Mouse (Mus musculus) spleen, adult 2 months (tissue): ENCODE data around the gene Bbs9. TPM values are rescaled to one million over a fixed set of nuclear protein-coding genes. Genes with fewer than 3 reads are reported as not detected.

Experiments used
- DNase-seq, 2 experiments: peaks; one replicate each; pipeline versions ENCODE4 v3.0.0 to v3.0.0-alpha.2; 2012 to 2021; ENCODE audit warnings: low spot score in 2 of 2, low read depth in 1 of 2
- H3K27ac ChIP-seq: fragments of 200-500 bp; 2 replicates; pipeline ENCODE4 v1.5.1; 2012; ENCODE audit warnings: low read length, inconsistent platforms; ENCODE audit not compliant: insufficient read depth
- H3K27me3 ChIP-seq: fragments of 200-500 bp; 2 replicates; pipeline ENCODE4 v1.6.1; 2012; ENCODE audit warnings: mild to moderate bottlenecking, moderate library complexity, low read length, inconsistent platforms; ENCODE audit not compliant: control insufficient read depth, insufficient read depth
- H3K36me3 ChIP-seq: fragments of 200-500 bp; 2 replicates; pipeline ENCODE4 v1.6.1; 2012; ENCODE audit warnings: mild to moderate bottlenecking, low read length, inconsistent platforms; ENCODE audit not compliant: control insufficient read depth, insufficient read depth
- H3K4me1 ChIP-seq: fragments of 200-500 bp; 2 replicates; pipeline ENCODE4 v1.6.1; 2011; ENCODE audit warnings: inconsistent platforms; ENCODE audit not compliant: control insufficient read depth, insufficient read depth, insufficient read length
- H3K4me3 ChIP-seq: fragments of 200-500 bp; 2 replicates; pipeline ENCODE4 v1.5.1; 2011; ENCODE audit warnings: mild to moderate bottlenecking, inconsistent platforms; ENCODE audit not compliant: insufficient read depth, insufficient read length; ENCODE audit errors: extremely low read depth
- CTCF ChIP-seq: fragments of 200-500 bp; IDR thresholded peaks from 2 replicates; pipeline ENCODE4 v1.5.1; 2011; ENCODE audit warnings: mild to moderate bottlenecking, inconsistent platforms; ENCODE audit not compliant: insufficient read depth, insufficient read length, insufficient replicate concordance; ENCODE audit errors: extremely low read depth
- POLR2A ChIP-seq: fragments of 200-500 bp; IDR thresholded peaks from 2 replicates; pipeline ENCODE4 v1.6.1; 2011; ENCODE audit warnings: low read depth, low read length, inconsistent platforms
- WGBS: fragments of 180-500 bp; shearing (Covaris S2); methylation state at CpG from one replicate; pipeline ENCODE4 v1.1.7; 2018; 5-methylcytosine and 5-hydroxymethylcytosine counted together
- polyA plus RNA-seq: library from polyadenylated mRNA; depleted of rRNA; stranded (reverse); fragments of >200 nt; gene quantifications from 2 replicates; pipeline ENCODE4 v1.2.3, GENCODE M21; 2012

The Bbs9 gene
- polyA plus RNA-seq, 1 experiment: 11.5 TPM

- Histone ChIP-seq H3K36me3 (no peaks in the 10 kb centered on the region), H3K4me3 (no peak overlapping the region), H3K4me1 (no peaks in the 10 kb centered on the region), H3K27ac (no peak overlapping the region), H3K27me3 (no peaks in the 10 kb centered on the region)
- no peak for DNase-seq
- TF ChIP-seq CTCF (no peak), POLR2A (no peak)
- WGBS: 88% methylated on average over 8 of the region's 8 CpGs
Measured at GRCm38 (mm10) chr9:22483866-22484561, 8.5 kb downstream of the Bbs9 start.

DNA sequence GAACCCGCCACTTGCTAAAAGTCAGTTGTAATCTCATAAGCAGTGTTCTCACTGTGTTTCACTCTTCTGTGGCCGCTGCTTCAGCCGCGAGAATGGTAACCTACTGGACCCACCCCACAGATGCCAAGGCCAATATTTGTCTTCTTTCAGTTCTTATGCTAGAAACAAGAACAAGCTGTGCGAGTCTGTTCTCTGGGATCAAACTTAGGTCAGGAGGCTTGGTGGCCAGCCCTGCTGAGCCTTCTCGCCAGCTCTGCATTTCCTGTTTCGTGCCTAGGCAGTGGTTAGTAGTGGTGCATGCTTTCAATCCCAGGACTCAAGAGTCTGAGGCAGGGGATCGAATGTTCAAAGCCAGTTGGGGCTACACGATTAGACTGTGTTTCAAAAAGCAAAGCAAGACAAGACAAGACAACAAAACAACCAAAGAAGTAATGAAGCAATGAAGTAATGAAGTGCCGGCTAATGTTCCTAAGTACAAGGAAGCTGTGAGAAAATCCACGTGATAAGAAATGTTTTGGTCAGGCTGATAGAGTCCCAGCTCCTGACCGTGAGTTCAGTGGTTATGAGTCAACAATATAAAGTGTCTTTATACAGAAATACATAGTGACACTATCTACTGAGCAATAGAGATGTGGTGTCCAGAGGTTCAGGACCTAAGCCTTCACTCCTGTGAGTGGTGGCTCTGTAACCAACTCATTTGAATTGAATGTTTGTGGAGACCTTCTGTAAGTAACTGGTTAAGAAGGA is 9.2 kb downstream of the Bbs9 start:
- Histone ChIP-seq H3K27me3 (no peaks in the 10 kb centered on the region), H3K4me3 (no peak overlapping the region), H3K4me1 (no peaks in the 10 kb centered on the region), H3K27ac (no peak overlapping the region), H3K36me3 (no peaks in the 10 kb centered on the region)
- no peak for DNase-seq
- TF ChIP-seq POLR2A (no peak), CTCF (no peak)
- WGBS: 84% methylated on average over 12 of the region's 12 CpGs

DNA sequence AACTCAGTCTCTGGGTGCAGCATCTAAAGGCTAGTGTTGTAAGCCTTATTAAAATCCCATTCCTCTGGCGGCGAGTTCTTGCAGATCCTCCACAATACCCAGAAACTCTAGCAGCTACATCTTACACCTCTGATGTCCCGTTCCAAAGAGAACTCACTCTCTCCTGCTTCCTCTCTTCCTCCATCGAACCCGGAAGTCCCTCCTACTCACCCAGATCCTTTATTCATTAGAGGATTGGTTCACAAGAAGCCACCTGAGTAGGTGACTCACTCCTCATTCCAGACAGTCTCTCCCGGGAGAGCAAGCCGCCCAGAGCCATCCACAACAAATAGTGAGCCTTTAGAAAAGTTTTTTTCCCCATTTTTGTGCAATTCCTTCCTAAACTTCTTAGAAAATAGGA is 10.7 kb downstream of the Bbs9 start:
- 90% methylated on average over 7 of the region's 7 CpGs for WGBS
- no peak overlapping the region for H3K27ac ChIP-seq
- no peak overlapping the region for H3K4me3 ChIP-seq
- DNase-seq: no peak
- no peaks in the 10 kb centered on the region for H3K4me1 ChIP-seq
- H3K27me3 ChIP-seq: no peaks in the 10 kb centered on the region
- TF ChIP-seq CTCF (no peak), POLR2A (no peak)
- no peaks in the 10 kb centered on the region for H3K36me3 ChIP-seq

DNA sequence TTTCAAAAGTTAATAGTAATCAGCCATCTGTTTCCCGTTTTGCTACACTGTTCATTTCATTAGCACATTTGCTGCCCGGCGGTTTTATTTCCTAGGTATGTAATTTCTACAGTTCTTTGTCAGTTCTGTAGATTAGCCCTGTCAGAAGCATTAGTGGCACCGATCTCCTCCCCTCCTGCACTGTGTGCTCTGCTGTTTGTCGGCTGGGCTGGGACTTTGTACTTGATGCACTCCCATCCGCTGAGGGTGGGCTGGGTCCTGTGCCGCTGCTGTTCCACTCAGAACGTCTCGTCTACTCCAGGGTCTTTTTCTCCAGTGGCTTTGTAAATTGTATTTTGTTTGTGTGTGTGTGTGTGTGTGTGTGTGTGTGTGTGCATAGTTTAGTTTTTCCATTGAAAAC is 13.4 kb downstream of the Bbs9 start:
- no peak overlapping the region for H3K27ac ChIP-seq
- DNase-seq: no peak
- H3K4me3 ChIP-seq: no peak overlapping the region
- no peaks in the 10 kb centered on the region for H3K36me3 ChIP-seq
- no peaks in the 10 kb centered on the region for H3K27me3 ChIP-seq
- no peaks in the 10 kb centered on the region for H3K4me1 ChIP-seq
- TF ChIP-seq POLR2A (no peak), CTCF (no peak)
- 91% methylated on average over 9 of the region's 9 CpGs for WGBS

GRCm38 (mm10) chr9:22494203-22494807 is 18.8 kb downstream of the Bbs9 start:
- 86% methylated on average over 9 of the region's 9 CpGs for WGBS
- Histone ChIP-seq H3K27ac (no peak overlapping the region), H3K27me3 (no peaks in the 10 kb centered on the region), H3K4me3 (no peak overlapping the region), H3K36me3 (no peaks in the 10 kb centered on the region; the same call in 1 of the 2 replicates), H3K4me1 (no peaks in the 10 kb centered on the region)
- no peak for DNase-seq
- TF ChIP-seq POLR2A (no peak), CTCF (no peak)

DNA sequence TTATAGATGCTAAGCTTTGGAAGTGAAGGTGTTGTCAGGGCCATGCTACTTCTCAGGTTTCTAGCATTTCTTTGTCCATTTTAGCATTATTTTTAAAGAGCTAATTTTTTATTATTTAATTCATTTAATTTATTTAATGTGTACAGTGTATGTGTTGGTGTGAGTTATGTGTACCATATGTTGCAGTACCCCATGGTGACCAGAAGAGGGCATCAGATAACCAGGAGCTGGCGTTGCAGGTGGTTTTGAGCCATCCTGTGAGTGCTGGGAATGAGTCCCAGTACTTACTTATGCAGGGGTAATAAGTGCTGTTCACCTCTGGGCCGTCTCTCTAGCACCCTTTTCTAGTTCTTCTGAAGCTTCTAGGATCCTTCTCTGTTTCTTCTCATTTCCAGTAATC is 19.6 kb downstream of the Bbs9 start:
- 86% methylated on average over 2 of the region's 2 CpGs for WGBS
- Histone ChIP-seq H3K4me3 (no peak overlapping the region), H3K27ac (no peak overlapping the region), H3K36me3 (no peaks in the 10 kb centered on the region; the same call in 1 of the 2 replicates), H3K4me1 (no peaks in the 10 kb centered on the region), H3K27me3 (no peaks in the 10 kb centered on the region)
- no peak for DNase-seq
- TF ChIP-seq POLR2A (no peak), CTCF (no peak)

GRCm38 (mm10) chr9:22497021-22497767 is 21.7 kb downstream of the Bbs9 start:
- TF ChIP-seq POLR2A (no peak), CTCF (no peak)
- H3K4me1 ChIP-seq: no peaks in the 10 kb centered on the region
- no peak overlapping the region for H3K4me3 ChIP-seq
- no peak overlapping the region for H3K27ac ChIP-seq
- no peak for DNase-seq
- no peaks in the 10 kb centered on the region for H3K27me3 ChIP-seq
- WGBS: 87% methylated on average over 6 of the region's 6 CpGs
- no peaks in the 10 kb centered on the region; the same call in 1 of the 2 replicates for H3K36me3 ChIP-seq
